Mouse (Mus musculus): ENCODE measurements around the gene Prickle2. TPM values are rescaled to one million over a fixed set of nuclear protein-coding genes. Genes with fewer than 3 reads are reported as not detected.
A peak's percentile ranks its signal among the peaks of the same experiment; 100 is the strongest.

The Prickle2 gene
- total RNA-seq, 2 experiments from 2014 or later = 1.6 to 1.9 TPM

DNA sequence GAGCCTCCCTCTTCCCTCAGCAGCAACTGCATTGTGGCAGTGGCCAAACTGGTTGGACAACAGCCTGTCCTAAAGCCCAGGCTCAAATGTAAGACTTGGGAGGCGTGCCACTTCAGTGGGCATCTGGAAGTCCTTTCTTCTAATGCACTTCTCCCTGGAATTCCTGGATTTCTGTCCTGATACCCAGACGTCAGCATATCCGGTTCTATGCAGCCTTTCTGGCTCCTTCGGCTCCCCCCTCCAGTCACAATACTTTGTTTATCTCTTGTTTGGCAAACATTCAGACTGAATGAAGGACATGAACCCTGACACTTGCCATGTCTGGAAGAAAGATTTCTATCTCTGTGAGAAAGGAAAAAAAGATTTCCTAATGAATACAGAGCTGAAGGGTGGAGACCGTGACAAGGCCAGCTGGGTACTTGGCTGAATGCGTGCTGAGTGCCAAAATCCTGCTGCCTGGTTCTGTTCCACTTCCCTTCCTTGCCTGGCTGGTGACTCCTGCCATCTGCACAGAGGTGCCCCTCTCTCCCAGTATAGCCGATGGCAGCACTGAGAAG lies 241.1 kb downstream of the Prickle2 start:
- peak in 1 of 2 experiments; percentile 17 for DNase-seq
- intact Hi-C loops (cut with DNase I) = no loop called here

DNA sequence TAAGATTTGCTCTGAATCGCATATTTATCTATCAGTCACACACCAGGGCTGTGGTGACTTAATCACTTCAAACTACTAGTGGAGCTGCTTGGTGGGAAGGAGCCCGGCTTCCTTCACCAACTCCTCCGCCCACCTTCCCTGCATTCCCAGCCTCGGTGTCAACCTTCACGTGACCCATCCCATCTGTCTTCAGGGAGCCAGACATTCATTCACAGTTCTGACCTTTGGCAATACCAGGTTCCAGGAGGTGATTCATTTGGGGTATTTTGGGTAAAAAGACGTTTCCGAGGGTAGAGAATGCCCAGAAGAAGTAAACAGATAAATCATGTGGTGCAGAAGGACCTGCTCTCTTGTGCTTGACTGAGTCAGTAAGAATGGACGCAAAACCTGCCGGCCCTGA lies 242.2 kb downstream of the Prickle2 start:
- intact Hi-C loops (cut with DNase I) = no loop called here
- no peak for DNase-seq

DNA sequence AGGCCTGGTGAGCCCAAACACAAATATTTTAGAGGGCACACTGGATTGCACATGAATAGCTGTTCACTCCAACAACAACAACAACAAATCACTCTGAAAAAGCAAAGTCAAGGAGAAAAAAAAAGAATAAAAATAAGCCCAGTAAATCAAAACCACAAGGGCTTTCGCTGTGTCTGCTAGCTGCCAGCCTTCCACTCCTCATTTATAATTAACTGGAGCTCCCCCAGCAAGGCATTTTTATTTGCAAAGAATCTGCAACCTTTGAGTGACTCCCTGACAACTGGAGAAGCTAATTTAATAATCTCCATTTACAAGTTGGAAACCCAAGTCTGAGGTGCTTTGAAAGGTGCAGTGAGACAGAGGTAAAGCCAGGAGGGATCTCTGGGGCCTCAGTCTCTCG lies 245.2 kb downstream of the Prickle2 start:
- intact Hi-C loops (cut with DNase I) = no loop called here
- no peak for DNase-seq

DNA sequence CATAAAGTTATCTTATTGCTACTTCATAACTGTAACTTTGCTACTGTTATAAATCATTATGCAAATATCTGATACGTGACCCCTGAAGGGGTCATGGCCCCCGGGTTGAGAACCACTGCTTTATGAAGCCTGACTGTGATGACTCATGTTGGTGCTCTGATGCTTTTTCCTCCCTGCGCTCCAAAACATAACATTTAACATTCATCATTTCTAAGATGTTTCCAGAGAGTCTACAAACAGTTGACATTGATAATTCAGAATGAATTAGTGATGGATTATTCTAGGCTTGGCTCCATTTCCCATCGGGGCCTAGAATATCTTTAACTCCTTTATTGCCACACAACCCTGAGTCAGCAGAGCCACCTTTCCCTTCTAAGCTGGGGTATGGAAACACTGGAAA lies 247.9 kb downstream of the Prickle2 start:
- intact Hi-C loops (cut with DNase I) = no loop called here
- no peak for DNase-seq

DNA sequence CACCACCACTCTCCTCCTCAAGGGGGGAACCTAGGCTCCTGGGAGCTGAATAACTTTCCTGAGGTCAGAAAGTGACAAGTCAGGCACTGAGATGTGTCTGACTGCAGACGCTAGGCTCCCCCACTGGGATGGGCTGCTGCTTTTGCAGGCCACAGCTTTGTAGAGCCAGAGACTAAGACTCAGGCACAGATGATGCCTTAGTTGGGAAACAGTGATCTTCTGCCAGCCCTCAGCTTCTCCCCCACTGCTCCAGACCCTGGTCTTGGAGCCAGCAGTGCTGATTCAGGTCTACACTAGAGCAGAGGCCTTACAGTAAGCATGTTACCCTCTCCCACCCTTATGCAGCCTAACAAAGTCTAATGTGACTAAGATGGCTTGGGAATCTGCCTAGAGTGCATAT lies 254.5 kb downstream of the Prickle2 start:
- no peak for DNase-seq

DNA sequence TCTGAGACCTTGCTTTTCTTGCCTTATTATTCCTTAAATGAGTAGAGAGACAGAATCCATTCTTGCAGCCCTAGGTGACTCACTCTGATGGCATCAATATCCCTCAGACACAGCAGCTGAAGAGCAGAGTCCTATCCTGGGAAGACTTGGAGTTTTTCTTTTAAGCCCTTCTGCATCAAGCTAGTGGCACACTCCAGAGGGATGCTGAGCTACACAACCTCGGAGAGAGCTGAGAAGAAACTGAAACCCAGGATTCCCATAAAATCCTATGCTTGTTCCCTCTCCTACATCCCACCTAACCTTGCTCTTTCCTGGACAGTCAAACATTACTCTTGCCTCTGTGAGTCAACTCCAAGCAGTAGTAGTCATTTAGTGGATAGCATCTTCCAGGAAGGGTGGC lies 256.0 kb downstream of the Prickle2 start:
- intact Hi-C loops (cut with DNase I) = no loop called here
- DNase-seq = no peak

More for the DNA sequence above, 254.5 kb downstream of the Prickle2 start:
- intact Hi-C loops (cut with DNase I) = no loop called here

DNA sequence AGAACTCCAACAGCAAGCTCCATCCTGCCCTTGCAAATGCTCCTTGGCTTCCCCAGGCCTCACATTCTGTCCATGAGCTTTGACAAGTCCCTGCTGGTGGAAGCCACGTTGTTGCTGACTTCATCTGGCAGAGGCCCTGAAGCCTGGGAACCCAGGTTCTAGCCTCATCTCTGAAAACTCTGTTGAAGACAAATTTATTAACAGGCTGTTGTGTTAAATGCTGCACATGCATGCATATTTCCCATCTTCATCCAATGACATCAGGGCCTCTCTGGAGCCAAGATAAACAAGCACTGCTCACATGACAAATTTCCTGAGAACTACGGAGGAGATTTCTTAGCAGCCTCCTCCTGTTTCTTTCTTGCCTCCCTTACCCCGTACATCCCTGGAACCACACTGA lies 259.3 kb downstream of the Prickle2 start:
- intact Hi-C loops (cut with DNase I) = no loop called here
- DNase-seq = no peak

DNA sequence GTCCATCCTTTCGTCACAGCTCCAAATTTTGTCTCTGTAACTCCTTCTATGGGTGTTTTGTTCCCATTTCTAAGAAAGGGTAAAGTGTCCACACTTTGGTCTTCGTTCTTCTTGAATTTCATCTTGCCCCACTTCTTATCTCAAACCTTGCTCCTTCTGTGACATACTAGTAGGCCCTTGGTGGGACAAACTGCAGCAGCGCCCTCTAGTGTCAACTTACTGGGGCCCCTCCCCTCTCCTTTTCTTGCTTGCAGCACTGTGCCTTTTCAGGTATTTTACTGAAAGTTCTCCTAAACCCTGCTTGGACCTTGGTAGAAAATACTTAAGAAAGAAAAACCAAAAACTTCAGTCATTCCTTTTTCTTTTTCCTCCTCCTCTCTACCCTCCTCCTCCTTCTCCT lies 264.8 kb downstream of the Prickle2 start:
- peak in 1 of 2 experiments; percentile 25 for DNase-seq
- intact Hi-C loops (cut with DNase I) = loop anchor here (1.0 kb wide), 1 partner anchor 155 kb away; no protein-coding TSS in a partner anchor

DNA sequence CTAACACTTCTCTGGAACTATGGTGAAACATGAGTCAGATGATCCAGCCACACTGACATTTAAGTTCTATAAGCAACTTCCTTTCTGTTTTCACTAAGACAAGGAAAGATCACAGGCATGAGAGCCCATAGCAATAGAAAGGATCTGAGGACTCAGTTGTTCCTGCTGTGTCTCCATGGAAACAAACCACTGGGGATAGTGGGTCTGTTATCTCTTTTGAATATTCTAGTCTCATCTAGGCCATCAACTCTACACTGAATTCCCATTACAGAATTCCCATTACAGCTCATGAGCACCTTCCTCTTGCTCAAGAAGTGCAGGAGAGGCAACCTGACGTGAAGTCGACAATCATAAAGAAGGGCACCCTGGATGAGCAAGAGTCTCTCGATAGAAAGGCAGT lies 265.7 kb downstream of the Prickle2 start:
- DNase-seq = no peak
- intact Hi-C loops (cut with DNase I) = no loop called here

DNA sequence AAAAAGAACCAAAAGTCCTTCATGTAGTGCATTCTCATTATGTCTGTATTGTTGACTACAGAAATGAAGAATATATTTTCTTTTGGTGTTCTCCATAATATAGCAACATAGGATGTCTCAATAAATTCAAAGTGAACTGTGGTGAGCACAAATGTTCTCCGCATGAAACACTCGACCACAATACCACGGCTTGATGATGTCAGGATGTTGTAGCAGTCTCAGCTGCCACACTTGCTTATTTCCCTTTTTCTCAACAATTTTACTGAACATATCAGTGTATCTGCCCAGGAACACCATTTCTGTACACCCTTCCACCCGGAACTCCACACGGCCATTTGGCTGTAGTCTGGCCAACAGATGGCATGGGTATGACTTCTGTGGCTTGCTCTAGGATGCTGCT lies 273.8 kb downstream of the Prickle2 start:
- no peak for DNase-seq
- intact Hi-C loops (cut with DNase I) = no loop called here

DNA sequence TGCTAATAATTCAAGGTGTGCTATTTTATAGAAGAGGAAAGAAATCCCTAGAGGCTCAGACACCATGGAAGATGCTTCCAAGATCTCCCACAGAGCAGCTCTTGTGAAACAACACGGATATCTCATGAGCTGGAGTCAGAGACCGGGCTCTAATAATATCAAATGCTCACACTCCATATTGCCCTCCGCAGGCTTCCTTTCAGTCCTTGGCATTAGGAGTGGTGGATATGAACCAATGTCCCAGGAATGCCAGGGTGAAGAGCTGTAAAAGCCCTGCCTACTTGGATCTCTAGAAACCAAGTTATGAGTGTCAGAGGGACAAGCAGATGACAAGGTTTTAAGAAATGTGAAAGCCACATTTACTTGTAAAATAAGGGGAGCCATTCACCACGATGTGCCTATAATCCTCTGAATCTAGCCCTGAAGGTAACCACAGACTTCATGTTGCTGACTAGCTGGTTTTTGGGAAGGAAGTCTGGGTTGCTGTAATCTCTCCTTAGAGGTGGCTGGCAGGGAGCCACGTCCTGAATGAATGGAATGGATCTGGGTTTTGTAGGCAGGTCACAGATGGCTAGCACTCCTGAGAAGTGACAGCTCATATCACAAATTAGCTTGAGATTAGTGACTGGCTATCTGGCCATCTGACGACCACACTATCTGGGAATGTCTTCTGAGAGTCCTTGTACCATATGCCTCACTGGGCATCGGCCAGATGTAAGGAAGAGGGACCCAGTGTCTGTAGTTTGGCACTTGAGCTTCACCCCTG lies 278.4 kb downstream of the Prickle2 start:
- intact Hi-C loops (cut with DNase I) = loop anchor here (10.0 kb wide), 1 partner anchor 297 kb away; no protein-coding TSS in a partner anchor
- no peak for DNase-seq

DNA sequence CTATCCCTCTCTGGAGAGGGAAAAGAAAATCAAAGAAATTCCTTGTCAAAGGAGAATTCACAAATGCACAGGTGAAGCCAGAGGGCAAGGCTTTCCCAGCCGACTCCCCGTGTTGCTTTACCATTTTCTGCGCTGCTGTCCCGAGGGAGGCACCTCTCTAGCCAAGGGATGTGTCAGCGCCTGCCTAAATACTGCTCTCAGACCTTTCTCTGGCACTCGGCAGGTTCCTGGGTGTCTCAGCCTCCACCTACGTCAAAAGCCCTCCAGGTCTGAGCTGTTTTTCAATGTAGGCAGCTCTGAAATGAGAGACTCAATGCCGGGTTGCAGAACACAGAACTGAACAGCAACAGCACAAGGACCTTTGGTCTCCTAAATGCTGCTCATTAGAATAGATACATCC lies 280.1 kb downstream of the Prickle2 start:
- DNase-seq = no peak

DNA sequence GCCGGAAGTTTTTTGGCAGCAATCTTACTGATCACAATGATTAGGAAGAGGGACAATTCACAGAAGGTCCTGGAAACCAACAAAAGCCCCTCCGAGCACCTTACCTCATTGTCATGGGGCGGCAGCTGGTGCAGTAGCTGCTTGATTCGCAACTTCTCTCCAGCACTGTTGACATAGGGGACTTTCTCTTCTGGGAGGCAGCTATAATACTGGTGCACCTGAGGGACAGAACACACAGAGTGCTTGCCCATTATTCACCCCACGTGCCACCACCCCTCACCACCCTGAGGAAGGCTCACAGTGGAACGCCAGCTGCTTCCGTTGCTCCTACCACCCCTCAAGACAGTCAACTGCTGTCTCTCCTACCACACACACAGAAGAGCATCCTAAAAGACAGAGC lies 280.5 kb downstream of the Prickle2 start:
- intact Hi-C loops (cut with DNase I) = loop anchor here (10.0 kb wide), 1 partner anchor 299 kb away; no protein-coding TSS in a partner anchor
- no peak for DNase-seq

More for the DNA sequence above, 280.1 kb downstream of the Prickle2 start:
- intact Hi-C loops (cut with DNase I) = loop anchor here (10.0 kb wide), 1 partner anchor 299 kb away; no protein-coding TSS in a partner anchor

DNA sequence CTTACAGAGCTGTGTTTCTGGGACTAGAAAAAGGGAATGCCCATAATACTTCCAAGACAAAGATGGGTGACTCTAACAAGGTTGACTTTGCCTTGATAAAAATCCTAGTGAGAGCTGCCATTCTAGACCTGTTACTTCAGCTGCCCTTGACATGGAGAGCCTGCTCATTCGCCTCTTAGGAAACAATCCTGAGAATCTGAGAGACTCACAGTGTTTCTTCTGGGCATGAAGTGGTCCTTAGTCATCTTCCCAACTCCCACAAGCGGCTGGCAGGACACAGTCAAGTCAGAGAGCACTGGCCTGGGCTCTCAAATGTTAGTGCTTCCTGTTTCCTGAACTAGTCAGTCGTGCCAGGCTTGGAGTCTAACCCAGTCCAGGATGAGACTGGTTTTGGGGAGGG lies 281.0 kb downstream of the Prickle2 start:
- intact Hi-C loops (cut with DNase I) = loop anchor here (10.0 kb wide), 1 partner anchor 300 kb away; no protein-coding TSS in a partner anchor
- DNase-seq = no peak

DNA sequence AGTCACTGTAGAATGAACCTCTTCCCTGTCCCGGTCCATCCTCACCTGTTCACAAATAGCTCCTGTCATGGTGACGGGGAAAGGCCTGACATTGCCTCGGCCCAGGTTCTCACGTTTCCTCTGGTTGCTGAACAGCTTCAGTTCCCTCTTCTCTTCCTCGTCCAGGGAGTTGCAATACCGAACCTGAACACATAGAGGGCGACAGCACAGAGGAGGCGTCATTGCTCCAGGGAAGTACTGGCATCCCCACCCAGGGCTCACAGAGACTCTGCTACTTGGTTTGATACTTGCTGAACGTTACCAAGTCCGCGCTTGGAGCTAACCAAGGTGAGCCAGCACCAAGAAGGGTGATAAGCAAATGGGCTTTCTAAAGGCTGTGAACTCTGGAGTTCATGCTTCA lies 283.7 kb downstream of the Prickle2 start:
- DNase-seq = no peak
- intact Hi-C loops (cut with DNase I) = loop anchor here (10.0 kb wide), 1 partner anchor 303 kb away; no protein-coding TSS in a partner anchor

DNA sequence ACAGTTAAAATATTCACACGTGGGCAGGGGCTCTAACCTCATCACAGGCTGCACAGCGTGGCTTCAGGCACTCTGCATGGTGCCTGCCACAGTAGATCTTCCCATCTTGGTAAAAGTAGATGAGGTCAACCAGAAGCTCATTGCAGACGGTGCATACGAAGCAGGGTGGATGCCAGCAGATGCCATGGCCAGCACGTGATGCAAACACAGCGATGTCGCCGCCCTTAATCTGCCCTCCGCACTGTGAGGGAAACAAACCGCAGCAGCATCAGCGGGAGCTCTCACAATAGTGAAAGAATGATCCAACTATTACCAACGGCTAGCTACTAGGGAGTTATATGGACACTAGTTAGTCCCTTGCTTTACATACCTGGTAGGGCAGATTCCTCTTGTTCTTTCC lies 285.8 kb downstream of the Prickle2 start:
- intact Hi-C loops (cut with DNase I) = loop anchor here (10.0 kb wide), 1 partner anchor 305 kb away; no protein-coding TSS in a partner anchor
- no peak for DNase-seq

DNA sequence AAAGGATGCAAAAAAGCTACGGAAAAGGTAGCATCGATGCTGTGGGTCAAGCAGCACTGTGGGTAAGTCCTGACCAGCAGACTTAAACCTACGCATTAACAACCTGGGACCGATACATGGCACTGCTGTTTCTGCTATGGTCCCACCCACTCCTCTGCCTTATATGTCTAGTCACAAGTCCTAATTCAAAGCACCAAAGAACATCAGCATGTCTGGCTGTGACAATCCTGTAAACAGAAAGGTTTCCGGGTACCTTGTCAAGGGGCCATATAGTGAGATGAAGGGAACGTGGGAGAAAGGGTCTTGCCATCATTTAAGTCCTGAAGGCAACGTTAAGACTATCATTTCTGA lies 290.6 kb downstream of the Prickle2 start:
- DNase-seq = no peak
- intact Hi-C loops (cut with DNase I) = loop anchor here (5.0 kb wide), 1 partner anchor 1072 kb away; no protein-coding TSS in a partner anchor

DNA sequence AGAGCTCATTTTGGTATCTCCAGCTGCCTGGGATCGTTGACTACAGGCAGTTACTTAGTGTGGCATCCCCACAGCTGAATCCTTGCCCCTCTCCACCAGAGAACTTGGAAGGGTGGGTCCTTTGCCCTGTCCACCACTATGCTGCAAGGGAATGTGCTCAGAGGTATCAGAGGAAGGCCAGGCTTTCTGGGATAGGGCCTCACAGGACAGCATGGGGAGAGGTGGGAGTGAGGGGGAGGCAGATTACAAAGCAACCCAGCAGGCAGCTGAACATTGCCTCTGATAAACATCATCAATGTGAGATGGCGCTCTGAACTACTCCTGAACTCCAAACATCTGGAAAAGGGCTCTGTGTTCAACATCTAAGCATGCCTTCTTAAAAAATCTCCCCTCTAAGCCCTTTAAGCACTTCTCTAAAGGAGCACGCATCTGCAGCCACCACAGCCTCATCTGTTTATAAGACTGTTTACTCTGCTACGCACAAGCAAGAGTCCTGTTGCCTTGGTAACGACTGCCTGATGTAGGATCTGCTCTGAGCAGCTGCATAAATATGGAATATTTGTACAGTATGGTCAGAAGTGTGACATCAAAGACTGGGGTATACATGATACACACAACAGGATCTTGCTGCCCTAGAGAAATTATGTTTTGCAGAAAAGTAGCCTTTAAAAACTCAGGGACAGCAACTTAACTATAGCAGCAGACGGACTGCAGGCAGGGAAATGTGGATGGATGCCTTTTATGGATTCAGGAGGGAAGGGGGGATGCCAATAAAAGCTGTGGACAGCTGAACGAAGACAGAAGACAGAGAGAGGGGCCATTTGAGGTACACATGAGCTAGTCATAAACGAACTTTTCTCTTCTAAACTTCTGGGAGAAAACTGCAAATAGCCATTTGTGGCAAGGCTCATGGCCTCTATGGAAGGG lies 291.2 kb downstream of the Prickle2 start:
- intact Hi-C loops (cut with DNase I) = loop anchor here (5.0 kb wide), 1 partner anchor 1073 kb away; no protein-coding TSS in a partner anchor

DNA sequence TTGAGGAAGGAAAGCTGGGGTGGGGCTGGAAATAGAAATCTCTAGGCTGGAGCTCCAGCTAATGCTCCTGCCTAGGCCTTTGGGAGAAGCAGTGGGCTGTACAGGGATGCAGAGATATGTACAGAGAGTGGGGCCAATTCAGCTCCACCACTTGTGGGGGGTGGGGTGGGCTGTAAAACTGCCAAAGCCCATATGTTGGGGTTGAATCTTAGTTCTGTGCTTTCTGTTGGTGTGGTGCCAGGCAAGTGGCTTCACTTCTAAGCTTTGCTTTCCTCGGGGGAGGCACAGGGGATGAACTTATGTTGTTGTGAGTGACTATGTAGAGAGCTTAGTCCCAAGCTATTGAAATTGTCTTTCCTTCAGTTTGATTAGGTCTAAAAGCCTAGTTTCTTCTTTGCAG lies 292.0 kb downstream of the Prickle2 start:
- no peak for DNase-seq
- intact Hi-C loops (cut with DNase I) = no loop called here

More for the DNA sequence above, 291.2 kb downstream of the Prickle2 start:
- no peak for DNase-seq

DNA sequence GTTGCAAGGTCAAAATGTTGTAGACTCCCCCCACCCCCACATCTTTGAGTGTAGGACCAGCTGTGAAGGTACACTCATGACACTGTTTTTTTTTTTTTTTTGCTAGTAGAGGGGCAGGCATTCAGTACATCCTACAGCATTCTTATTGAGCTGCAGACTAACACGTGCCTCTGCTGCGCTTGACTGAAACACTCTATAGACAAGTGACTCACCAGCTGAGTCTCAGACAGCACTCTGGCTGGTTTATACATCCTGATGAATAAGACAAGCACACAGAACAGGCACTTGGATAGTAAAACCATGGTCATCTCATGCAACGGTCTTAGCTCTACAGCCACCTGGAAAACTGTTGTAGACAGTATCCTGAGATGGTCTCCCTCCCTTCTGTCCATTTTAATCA lies 296.2 kb downstream of the Prickle2 start:
- DNase-seq = no peak

DNA sequence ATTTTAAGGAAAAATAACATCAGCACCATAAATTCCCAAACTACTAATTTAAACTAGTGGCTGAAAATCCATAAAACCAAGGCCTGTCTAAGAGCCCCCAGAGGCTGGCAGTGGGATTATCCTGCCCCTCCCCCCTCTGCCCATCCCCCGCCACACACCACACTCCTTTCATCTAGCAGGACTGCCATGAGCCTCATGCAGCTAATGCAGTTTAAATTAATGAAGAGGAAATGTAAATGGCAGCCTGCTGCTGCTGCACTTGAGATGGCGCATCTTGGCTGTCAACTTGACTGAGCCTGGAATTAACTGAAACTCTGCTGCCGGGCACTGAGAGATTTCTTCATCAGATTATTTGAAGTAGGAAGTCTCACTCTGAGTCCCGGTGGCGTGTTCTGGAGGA lies 298.7 kb downstream of the Prickle2 start:
- no peak for DNase-seq
- intact Hi-C loops (cut with DNase I) = no loop called here

More for the DNA sequence above, 296.2 kb downstream of the Prickle2 start:
- intact Hi-C loops (cut with DNase I) = no loop called here
